Mouse (Mus musculus) stomach, embryonic 14.5 days (tissue): ENCODE results near the gene Prr14l. TPM values are rescaled to one million over a fixed set of nuclear protein-coding genes. Genes with fewer than 3 reads are reported as not detected.
"Not testable (repeated sequence)": the region's sequence is repeated elsewhere in the genome, so short reads cannot be mapped to it uniquely, and the experiment has no call there.

Experiments used
- ATAC-seq: fragments of 200-750 bp; cut with Nextera tagmentation; 2 replicates; pipeline ENCODE4 v1.8.0; 2017; ENCODE audit warnings: low read depth, moderate TSS enrichment; ENCODE audit not compliant: insufficient number of reproducible peaks, insufficient read depth, low FRiP score
- H3K27ac ChIP-seq: fragments of 300-500 bp; sonication (generic); 2 replicates; pipeline ENCODE4 v1.5.1; 2014; ENCODE audit warnings: mild to moderate bottlenecking, low read length, moderate library complexity, mixed read lengths
- H3K27me3 ChIP-seq: fragments of 300-500 bp; sonication (generic); 2 replicates; pipeline ENCODE4 v1.6.1; 2014; ENCODE audit warnings: low read length, control low read depth, mixed read lengths; ENCODE audit not compliant: control insufficient read depth, insufficient read depth
- H3K36me3 ChIP-seq: fragments of 300-500 bp; sonication (generic); 2 replicates; pipeline ENCODE4 v1.6.1; 2014; ENCODE audit warnings: mild to moderate bottlenecking, control low read depth, low read length, moderate library complexity, mixed read lengths; ENCODE audit not compliant: control insufficient read depth, insufficient read depth
- H3K4me1 ChIP-seq: fragments of 300-500 bp; sonication (generic); 2 replicates; pipeline ENCODE4 v1.6.1; 2014; ENCODE audit warnings: low read length, control low read depth, mixed read lengths; ENCODE audit not compliant: control insufficient read depth, insufficient read depth
- H3K4me2 ChIP-seq: fragments of 300-500 bp; sonication (generic); replicated peaks from 2 replicates; pipeline ENCODE4 v1.6.1; 2014; ENCODE audit warnings: low read depth, low read length, control low read depth
- H3K4me3 ChIP-seq: fragments of 300-500 bp; sonication (generic); 2 replicates; pipeline ENCODE4 v1.5.1; 2014; ENCODE audit warnings: low read depth, low read length, control low read depth
- H3K9ac ChIP-seq: fragments of 300-500 bp; sonication (generic); replicated peaks from 2 replicates; pipeline ENCODE4 v1.6.1; 2014; ENCODE audit warnings: low read depth, mild to moderate bottlenecking, control low read depth, low read length, moderate library complexity, mixed read lengths
- H3K9me3 ChIP-seq: fragments of 300-500 bp; sonication (generic); 2 replicates; pipeline ENCODE4 v1.6.1; 2016; ENCODE audit warnings: low read depth, low read length, control low read depth; ENCODE audit not compliant: control insufficient read depth
- WGBS: fragments of 180-500 bp; shearing (Covaris S2); extraction: QIAGEN DNeasy Blood & Tissue Kit; methylation state at CpG from one replicate; pipeline ENCODE4 v1.1.7; 2014; 5-methylcytosine and 5-hydroxymethylcytosine counted together
- polyA plus RNA-seq: library from polyadenylated mRNA; unstranded; fragments of >200 nt; fragmentation: Nextera tagmentation; extraction: Ambion mirVana; gene quantifications from 2 replicates; pipeline ENCODE4 v1.2.1, GENCODE M21; 2014

Gene Prr14l
- polyA plus RNA-seq, 1 experiment from 2014 or later: 21.3 TPM

DNA sequence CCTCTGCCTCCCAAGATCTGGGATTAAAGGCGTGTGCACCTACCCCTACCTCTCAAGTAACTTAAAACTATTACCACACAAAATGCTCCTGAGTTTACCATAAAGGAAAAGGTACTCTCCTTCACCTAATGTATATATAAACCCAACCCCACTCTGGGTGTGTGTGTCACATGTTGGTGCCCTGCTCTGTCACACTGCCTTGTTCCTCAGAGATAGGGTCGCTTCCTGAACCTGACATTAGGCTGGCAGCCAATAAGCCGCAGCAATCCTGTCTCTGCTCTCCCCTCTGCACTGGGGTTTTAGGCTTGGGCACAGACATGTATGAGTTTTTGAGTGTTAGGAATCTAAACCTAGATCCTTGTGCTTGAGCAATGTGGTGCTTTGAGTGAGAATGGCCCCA lies 75.9 kb downstream of the Prr14l start:
- H3K9ac ChIP-seq: no peak overlapping the region
- no peaks in the 10 kb centered on the region for H3K9me3 ChIP-seq
- ATAC-seq: no peak
- H3K4me1 ChIP-seq: no peaks in the 10 kb centered on the region
- no peak overlapping the region for H3K4me3 ChIP-seq
- H3K27ac ChIP-seq: no peak overlapping the region
- 79% methylated on average over 3 of the region's 3 CpGs for WGBS
- H3K4me2 ChIP-seq: no peak overlapping the region
- no peaks in the 10 kb centered on the region; the same call in 1 of the 2 replicates for H3K36me3 ChIP-seq
- no peaks in the 10 kb centered on the region for H3K27me3 ChIP-seq

DNA sequence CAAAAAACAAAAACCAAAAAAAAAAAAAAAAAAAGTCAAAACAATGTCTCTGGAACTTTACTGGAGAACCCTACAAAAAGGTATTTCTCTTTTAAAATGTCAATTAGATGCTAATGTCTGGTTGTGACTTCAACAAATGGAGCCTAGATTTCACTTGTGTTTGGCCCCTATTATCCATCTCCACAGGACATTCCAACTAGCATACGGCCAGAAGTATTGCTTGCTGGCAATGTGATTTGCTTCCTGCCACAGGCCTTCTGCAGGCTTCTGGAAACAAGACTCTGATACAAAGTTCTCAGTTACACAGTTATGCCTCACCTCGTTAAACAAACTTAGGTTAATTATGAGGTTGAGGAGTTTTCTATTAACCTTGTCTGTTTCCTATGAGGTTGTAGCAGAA lies 81.7 kb downstream of the Prr14l start:
- no peak overlapping the region for H3K27ac ChIP-seq
- no peaks in the 10 kb centered on the region; the same call in 1 of the 2 replicates for H3K36me3 ChIP-seq
- WGBS: 94% methylated on average over 2 of the region's 2 CpGs

DNA sequence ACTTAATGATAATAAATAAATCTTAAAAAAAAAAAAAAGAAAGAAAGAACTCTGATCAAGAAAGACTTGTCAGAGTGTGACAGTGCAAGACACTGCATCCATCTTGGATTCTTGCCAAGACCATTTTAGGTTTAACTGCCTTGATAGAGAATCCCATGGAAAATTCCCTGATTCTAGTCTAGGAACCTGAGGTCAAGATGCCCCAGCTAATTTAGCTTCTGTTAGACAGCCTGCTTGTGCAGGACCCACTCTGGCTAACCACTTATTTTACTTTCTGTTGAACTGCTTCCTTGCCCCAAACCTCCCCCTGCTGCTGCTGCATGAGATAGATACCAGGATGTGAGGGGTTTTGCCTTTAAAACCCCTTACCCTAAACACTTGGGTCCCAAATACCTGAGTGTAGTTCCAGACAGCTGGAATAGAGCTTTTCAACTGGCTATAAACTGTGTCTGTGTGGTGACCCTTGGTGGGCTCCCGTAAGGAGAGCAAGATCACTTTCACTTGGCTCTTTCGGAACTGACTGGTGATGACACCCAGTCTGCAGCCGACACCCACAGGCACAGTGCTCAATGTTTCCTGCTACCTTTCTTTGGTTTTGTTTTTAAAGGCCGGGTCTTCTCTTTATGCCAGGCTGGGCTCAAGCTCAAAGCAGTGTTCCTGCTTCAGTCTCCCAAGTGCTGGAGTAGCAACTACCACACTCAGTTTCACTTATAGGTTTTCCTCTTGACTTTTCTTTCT lies 86.3 kb downstream of the Prr14l start:
- H3K9ac ChIP-seq: no peak overlapping the region
- H3K4me1 ChIP-seq: no peaks in the 10 kb centered on the region
- no peak overlapping the region for H3K4me2 ChIP-seq
- no peak overlapping the region for H3K4me3 ChIP-seq
- WGBS: 89% methylated on average over 4 of the region's 4 CpGs
- H3K36me3 ChIP-seq: peaks cover 8% of the 10 kb centered on the region; the same call in 1 of the 2 replicates
- no peak for ATAC-seq
- no peak overlapping the region for H3K27ac ChIP-seq
- H3K27me3 ChIP-seq: no peaks in the 10 kb centered on the region
- H3K9me3 ChIP-seq: no peaks in the 10 kb centered on the region

More for the DNA sequence above, 81.7 kb downstream of the Prr14l start:
- no peaks in the 10 kb centered on the region for H3K9me3 ChIP-seq
- H3K4me2 ChIP-seq: no peak overlapping the region
- H3K9ac ChIP-seq: no peak overlapping the region
- no peaks in the 10 kb centered on the region for H3K4me1 ChIP-seq
- no peak overlapping the region for H3K4me3 ChIP-seq
- H3K27me3 ChIP-seq: no peaks in the 10 kb centered on the region
- ATAC-seq: no peak

DNA sequence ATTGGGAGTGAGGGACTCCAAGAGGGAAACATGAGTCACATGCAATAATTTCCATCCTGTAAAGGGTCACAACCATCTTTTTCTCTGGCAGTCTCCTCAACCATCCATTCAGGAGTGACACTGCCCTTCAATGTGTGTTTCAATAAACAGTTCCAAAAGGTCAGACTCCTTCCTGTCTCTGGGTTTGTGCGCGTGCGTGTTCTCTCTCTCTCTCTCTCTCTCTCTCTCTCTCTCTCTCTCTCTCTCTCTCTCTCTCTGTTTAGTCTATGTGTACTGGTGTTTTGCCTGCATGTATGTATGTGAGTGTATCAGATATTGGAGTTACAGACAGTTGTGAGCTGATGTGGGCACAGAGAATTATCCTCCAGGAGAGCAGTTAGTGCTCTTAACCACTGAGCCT lies 87.1 kb downstream of the Prr14l start:
- Histone ChIP-seq H3K27ac (no peak overlapping the region), H3K4me1 (no peaks in the 10 kb centered on the region), H3K4me2 (no peak overlapping the region), H3K27me3 (no peaks in the 10 kb centered on the region), H3K36me3 (peaks cover 8% of the 10 kb centered on the region; the same call in 1 of the 2 replicates), H3K9me3 (no peaks in the 10 kb centered on the region), H3K9ac (no peak overlapping the region), H3K4me3 (no peak overlapping the region)
- ATAC-seq: no peak
- 38% methylated on average over 3 of the region's 3 CpGs for whole genome bisulfite sequencing

DNA sequence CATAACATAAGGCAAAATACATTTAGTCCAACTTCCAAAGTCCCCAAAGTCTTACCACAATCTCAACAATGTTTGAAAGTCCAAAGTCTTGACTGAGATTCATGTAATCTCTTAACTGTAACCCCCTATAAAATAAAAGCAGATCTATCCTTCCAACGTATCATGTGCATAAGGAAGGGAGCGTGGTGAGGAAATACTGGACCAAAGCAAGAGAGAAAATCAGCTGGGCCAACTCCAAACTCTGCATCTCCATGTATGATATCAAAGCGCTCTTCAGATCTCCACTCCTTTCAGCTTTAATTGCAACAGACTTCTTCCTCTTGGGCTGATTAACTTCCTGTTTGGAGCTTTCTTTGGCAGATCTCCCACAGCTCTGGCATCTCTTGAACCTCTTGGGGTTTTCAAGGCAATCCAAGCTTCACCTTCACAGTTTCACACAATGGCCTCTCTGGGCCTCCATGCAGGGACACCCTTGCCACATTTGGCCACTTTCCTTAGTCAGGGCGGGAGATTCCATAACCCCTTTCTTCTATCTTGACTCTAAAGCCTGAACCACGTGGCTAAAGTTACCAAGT lies 92.4 kb downstream of the Prr14l start:
- 91% methylated on average over 5 of the region's 5 CpGs for WGBS
- Histone ChIP-seq H3K9ac (no peak overlapping the region), H3K27me3 (no peaks in the 10 kb centered on the region), H3K4me3 (no peak overlapping the region), H3K9me3 (no peaks in the 10 kb centered on the region), H3K27ac (no peak overlapping the region), H3K4me1 (no peaks in the 10 kb centered on the region), H3K4me2 (no peak overlapping the region), H3K36me3 (peaks cover 8% of the 10 kb centered on the region; the same call in 1 of the 2 replicates)
- no peak for ATAC-seq

DNA sequence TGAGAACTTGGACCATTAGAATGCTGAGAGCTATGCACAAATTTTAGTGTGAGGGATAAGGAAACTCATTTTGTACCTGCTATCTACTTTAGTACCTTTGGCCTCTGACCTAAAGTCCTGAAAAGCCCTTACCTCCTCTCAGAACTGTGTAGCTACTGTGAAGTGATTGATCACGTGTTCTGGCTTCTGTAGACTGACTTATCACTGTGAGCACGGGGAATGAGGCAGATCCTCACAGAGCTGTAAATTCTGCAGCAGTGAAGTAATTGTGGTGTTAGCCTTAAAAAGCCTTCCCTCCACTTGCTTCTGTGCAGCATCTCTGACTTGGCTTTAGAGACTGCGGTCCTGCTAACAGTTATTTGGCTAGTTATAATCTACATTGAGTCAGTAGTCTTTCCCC lies 93.3 kb downstream of the Prr14l start:
- no peaks in the 10 kb centered on the region for H3K9me3 ChIP-seq
- H3K27ac ChIP-seq: no peak overlapping the region
- H3K4me3 ChIP-seq: no peak overlapping the region
- no peak overlapping the region for H3K4me2 ChIP-seq
- no peak for ATAC-seq
- no peak overlapping the region for H3K9ac ChIP-seq
- 68% methylated on average over 3 of the region's 3 CpGs for WGBS
- H3K4me1 ChIP-seq: no peaks in the 10 kb centered on the region
- peaks cover 8% of the 10 kb centered on the region; the same call in 1 of the 2 replicates for H3K36me3 ChIP-seq
- no peaks in the 10 kb centered on the region for H3K27me3 ChIP-seq

DNA sequence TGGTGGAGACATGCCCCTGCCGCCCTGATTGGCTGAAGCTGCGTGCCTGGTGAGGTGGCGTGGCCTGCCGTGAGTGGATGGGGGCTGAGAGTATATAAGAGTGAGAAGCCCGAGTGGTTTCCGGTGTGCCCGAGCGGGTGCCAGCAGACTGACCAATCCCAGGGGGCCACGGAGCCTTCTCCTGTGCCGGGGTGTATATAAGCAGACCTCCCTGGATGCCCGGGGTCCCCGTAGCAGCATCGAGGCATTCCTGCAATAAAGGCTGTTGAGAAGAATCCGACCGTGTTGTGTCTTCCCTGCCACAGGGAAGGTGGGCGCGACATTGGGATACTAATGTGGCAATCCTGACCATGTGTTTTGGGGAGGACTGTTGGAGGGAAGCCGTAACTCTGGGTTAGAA lies 93.7 kb downstream of the Prr14l start:
- H3K4me2 ChIP-seq, H3K9me3 ChIP-seq, ATAC-seq, H3K4me1 ChIP-seq, H3K36me3 ChIP-seq, H3K27me3 ChIP-seq, H3K4me3 ChIP-seq, H3K27ac ChIP-seq, H3K9ac ChIP-seq: not testable (repeated sequence)
- 94% methylated on average over 17 of the region's 18 CpGs for WGBS

DNA sequence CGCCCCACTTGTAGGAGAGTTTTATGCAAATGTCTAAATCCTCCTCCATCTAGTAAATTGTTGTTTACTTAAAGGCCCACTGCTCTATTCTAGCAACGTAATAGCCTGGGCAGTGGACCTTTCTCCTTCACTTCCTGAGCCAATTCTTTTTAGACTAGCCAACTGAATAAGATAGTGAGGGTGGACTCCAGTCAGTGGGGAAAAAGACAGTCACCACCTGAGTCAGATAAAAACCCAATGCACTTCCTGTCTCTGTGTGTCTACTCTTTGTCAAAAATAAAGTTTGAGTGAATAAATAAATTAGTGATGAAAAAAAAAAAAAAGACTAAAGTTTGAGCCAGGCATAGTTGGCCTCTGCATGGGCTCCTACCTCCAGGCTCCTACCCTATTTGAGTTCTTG lies 94.4 kb downstream of the Prr14l start:
- no peaks in the 10 kb centered on the region for H3K4me1 ChIP-seq
- H3K36me3 ChIP-seq: peaks cover 8% of the 10 kb centered on the region; the same call in 1 of the 2 replicates
- no peaks in the 10 kb centered on the region for H3K9me3 ChIP-seq
- WGBS: 75% methylated on average over 2 of the region's 2 CpGs
- H3K27me3 ChIP-seq: no peaks in the 10 kb centered on the region
- no peak overlapping the region for H3K9ac ChIP-seq
- no peak overlapping the region for H3K4me2 ChIP-seq
- no peak overlapping the region for H3K4me3 ChIP-seq
- no peak for ATAC-seq
- no peak overlapping the region for H3K27ac ChIP-seq
